Mouse (Mus musculus): ENCODE results near the gene Slc35e3. TPM values are rescaled to one million over a fixed set of nuclear protein-coding genes. Genes with fewer than 3 reads are reported as not detected.
"Not testable (repeated sequence)": the region's sequence is repeated elsewhere in the genome, so short reads cannot be mapped to it uniquely, and the experiment has no call there.

Slc35e3 gene
- polyA plus RNA-seq, 2 experiments from 2014 or later, result 1.7 TPM

- no peak for ATAC-seq
Measured at GRCm38 (mm10) chr10:117732184-117732583, 14.0 kb downstream of the Slc35e3 start.

- ATAC-seq, result peak; percentile 76
Measured at GRCm38 (mm10) chr10:117731244-117732101, 14.7 kb downstream of the Slc35e3 start.

- no peak for ATAC-seq
Measured at GRCm38 (mm10) chr10:117730637-117731203, 15.4 kb downstream of the Slc35e3 start.

DNA sequence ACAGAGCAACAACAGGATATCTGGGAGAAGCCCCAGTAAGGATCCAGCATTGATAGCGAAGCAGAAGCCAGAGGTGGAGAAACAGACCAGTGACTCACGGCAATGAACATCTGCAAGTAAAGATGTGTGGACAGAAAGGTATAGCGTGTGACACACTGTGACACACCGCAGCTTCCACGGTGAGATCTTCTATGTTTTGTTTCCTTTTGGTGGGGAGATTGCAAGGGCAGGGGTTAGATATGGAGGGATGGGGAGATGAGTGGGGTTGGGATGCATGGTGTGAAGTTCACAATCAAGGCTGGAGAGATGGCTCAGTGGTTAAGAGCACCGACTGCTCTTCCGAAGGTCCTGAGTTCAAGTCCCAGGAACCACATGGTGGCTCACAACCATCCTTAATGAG, 16.0 kb downstream of the Slc35e3 start:
- ATAC-seq, result no peak

GRCm38 (mm10) chr10:117729139-117729814, 16.9 kb downstream of the Slc35e3 start:
- ATAC-seq, result no peak

- no peak for ATAC-seq
Measured at GRCm38 (mm10) chr10:117728574-117728973, 17.6 kb downstream of the Slc35e3 start.

GRCm38 (mm10) chr10:117727518-117728110, 18.6 kb downstream of the Slc35e3 start:
- no peak for ATAC-seq

GRCm38 (mm10) chr10:117726888-117727385, 19.2 kb downstream of the Slc35e3 start:
- ATAC-seq, result no peak

GRCm38 (mm10) chr10:117726350-117726749, 19.8 kb downstream of the Slc35e3 start:
- no peak for ATAC-seq

- ATAC-seq, result no peak
Measured at GRCm38 (mm10) chr10:117725671-117726070, 20.5 kb downstream of the Slc35e3 start.

DNA sequence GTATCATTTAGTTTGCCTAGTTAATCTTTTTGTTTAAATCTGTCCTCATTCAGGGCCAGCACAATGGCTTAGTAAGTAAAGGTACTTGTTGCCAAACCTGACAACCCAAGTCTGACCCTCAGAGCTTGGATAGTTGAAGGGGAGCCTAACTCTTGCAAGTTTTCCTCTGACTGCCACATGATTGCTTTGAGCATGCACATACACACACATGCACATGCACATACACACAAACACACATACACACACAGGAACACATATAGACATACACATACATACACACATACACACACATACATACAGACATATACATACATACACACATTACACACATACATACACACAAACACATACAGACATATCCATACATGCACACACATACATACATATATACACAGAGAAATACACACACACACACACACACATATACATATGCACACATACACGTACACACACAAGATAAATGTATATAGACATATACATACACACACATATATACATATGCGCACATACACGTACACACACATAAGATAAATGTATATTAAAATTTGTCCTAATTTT, 21.3 kb downstream of the Slc35e3 start:
- ATAC-seq, result no peak

GRCm38 (mm10) chr10:117724136-117724718, 21.9 kb downstream of the Slc35e3 start:
- no peak for ATAC-seq

GRCm38 (mm10) chr10:117718161-117719119, 27.7 kb downstream of the Slc35e3 start:
- ATAC-seq, result no peak

DNA sequence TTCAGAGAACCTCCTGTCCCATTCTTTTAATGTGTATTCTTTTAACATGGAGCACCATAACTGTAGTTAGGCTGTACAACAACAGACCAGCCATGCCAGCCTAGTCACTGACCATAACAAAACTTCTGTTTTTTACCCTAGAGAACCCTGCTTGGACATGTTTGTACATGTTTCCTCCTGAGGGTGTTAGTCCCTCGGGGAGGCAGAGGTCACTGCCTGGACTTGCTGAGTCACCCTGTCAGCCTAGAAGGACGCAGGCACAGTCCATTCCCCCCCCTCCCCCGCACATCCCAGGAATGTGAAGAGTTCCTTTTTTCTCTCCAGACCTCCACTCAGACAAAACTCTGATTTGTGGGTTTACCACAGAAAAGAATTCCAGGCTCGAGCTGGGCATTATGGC, 28.6 kb downstream of the Slc35e3 start:
- ATAC-seq, result no peak

DNA sequence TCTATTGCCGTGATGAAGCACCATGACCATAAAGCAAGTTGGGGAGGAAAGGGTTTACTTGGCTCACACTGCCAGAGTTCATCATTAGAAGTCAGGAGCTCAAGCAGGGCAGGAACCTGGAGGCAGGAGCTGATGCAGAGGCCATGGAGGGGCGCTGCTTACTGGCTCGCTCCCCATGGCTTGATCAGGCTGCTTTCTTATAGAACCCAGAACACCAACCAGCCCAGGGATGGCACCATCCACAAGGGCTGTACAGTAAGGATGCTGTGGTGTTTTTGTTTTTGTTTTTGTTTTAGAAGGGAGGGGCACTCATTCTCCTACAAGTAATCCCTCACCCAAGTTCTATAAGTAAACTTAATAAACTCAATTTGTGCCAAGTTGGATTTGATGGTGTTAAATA, 29.5 kb downstream of the Slc35e3 start:
- ATAC-seq, result no peak

GRCm38 (mm10) chr10:117715654-117716053, 30.5 kb downstream of the Slc35e3 start:
- not testable (repeated sequence) for ATAC-seq

GRCm38 (mm10) chr10:117714928-117715500, 31.2 kb downstream of the Slc35e3 start:
- no peak for ATAC-seq

DNA sequence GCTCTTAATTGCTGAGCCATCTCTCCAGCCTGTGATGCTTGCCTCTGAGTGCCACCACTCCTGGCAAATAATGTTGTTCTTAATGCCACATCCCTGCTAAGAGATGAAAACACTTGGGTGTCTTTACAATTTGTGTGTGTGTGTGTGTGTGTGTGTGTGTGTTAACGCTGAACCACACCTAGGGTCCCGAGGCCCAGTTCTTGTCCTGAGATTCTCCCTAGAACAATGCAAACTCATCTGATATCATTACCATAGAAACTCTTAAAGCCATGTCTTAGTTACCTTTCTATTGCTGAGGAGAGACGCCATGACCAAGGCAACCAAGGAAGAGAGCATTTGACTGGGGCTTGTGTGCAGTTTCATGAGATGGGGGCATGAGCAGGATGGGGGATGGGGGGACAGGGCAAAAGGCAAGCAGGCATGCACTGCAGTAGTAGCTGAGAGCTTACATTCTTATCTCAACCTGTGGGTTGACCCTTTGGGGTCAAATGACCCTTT, 32.1 kb downstream of the Slc35e3 start:
- no peak for ATAC-seq

GRCm38 (mm10) chr10:117713466-117713865, 32.7 kb downstream of the Slc35e3 start:
- no peak for ATAC-seq

DNA sequence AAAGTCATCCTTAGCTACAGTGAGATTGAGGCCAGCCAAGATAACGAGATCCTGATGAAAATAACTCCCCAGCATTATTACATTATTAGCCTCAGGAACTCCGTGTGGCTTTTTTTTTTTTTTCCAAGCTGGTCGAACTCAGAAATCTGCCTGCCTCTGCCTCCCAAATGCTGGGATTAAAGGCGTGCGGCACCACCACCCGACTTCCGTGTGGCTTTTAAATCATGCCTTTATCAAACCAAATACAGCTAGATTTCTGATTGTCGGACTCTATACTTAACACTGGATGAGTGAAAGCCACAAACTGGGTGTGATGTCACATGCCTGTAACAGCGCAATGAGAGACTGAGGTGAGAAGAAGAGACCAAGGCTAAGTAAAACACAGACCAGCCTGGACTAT, 33.3 kb downstream of the Slc35e3 start:
- no peak for ATAC-seq
